Mouse (Mus musculus) heart, postnatal 36 days (tissue): ENCODE results near the gene Gm10842. TPM values are rescaled to one million over a fixed set of nuclear protein-coding genes. Genes with fewer than 3 reads are reported as not detected.

ENCODE experiments used
- total RNA-seq, 2 experiments: library from RNA; stranded (reverse); gene quantifications; 2 replicates each; pipeline ENCODE4 v1.2.3; 2021

Gene Gm10842
- total RNA-seq, 2 experiments from 2014 or later, result not detected

Other genes starting within 250 kb of the Gm10842 start
- not detected for gene Efcab3, start 83.3 kb upstream of the Gm10842 start, total RNA-seq
- 10 to 100 TPM; 10.9 to 11.2 TPM for gene Mettl2, start 20.5 kb upstream of the Gm10842 start, total RNA-seq
- 10 to 100 TPM; 39.6 to 41.2 TPM for gene Tlk2, start 31.9 kb downstream of the Gm10842 start, total RNA-seq
- gene Mrc2, start 145.8 kb downstream of the Gm10842 start, total RNA-seq, result 10 to 100 TPM; 18.4 to 20.3 TPM